Mouse (Mus musculus): Measurements from ENCODE around the gene Myo1d.

GRCm38 (mm10) chr11:80711336-80711735 is 68.5 kb downstream of the Myo1d start:
- TF ChIP-seq CTCF (IDR thresholded peaks at IDR 0.05; ENCODE audit: extremely low read depth, insufficient read depth, low read length) (no peak), POLR2A (IDR thresholded peaks at IDR 0.05; ENCODE audit: extremely low read depth, insufficient read depth, low read length) (no peak)
